ENCODE assay signal across 1 mouse cellular context in the genomic region with DNA sequence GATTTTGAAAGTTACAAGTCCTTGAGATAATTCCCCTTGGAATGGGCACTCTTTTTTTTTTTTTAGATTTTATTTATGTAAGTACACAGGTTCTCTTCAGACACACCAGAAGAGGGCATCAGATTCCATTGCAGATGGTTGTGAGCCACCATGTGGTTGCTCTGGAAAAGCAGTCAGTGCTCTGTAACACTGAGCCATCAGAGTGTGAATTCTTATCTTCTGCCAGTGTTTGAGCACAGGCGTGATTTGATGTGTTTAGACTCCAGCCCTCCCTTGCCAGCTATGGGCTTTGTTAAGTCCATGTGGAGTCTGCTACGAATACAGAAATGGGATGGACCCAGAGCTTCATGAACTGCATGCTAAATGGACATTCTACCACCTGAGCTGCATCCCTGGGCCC.
A peak's percentile ranks its signal among the peaks of the same experiment; 100 is the strongest.
TF ChIP-seq lines count a peak whose summit lies in the region.

No protein-coding gene starts in this region.

TF ChIP-seq in CH12.LX, 34 proteins besides CTCF, POLR2A, EP300 and RAD21:
- no peak for TF ChIP-seq IRF4 (IDR thresholded peaks at IDR 0.05; ENCODE audit: low read depth, low read length)
- no peak for TF ChIP-seq USF2 (conservative IDR thresholded peaks at IDR 0.05; ENCODE audit: low read depth, low read length)
- peak; percentile 72 for TF ChIP-seq ZNF384 (IDR thresholded peaks at IDR 0.05; ENCODE audit: low read depth, low read length)
- peak; percentile 68 for TF ChIP-seq MAX (IDR thresholded peaks at IDR 0.05; ENCODE audit: low read length)
- no peak for TF ChIP-seq UBTF (IDR thresholded peaks at IDR 0.05; ENCODE audit: low read depth, low read length)
- no peak; the same call in 1 of the 2 replicates for TF ChIP-seq HCFC1 (IDR thresholded peaks at IDR 0.05; ENCODE audit: low read depth, low read length)
- no peak for TF ChIP-seq MAZ (IDR thresholded peaks at IDR 0.05; ENCODE audit: low read depth, low read length)
- TF ChIP-seq MAFK (IDR thresholded peaks at IDR 0.05; ENCODE audit: insufficient replicate concordance, low read length), result no peak
- 0 out of 2 replicates have a peak, but pooled peaks have one; percentile 33 for TF ChIP-seq MEF2A (IDR thresholded peaks at IDR 0.05; ENCODE audit: borderline replicate concordance, low read depth, low read length)
- no peak for TF ChIP-seq CHD1 (IDR thresholded peaks at IDR 0.05; ENCODE audit: low read depth, low read length)
- peak; percentile 88 for TF ChIP-seq MYC (IDR thresholded peaks at IDR 0.05; ENCODE audit: low read depth, low read length)
- 0 out of 2 replicates have a peak, but pooled peaks have one; percentile 20 for TF ChIP-seq ELF1 (IDR thresholded peaks at IDR 0.05; ENCODE audit: low read depth, low read length)
- no peak for TF ChIP-seq E2F4 (IDR thresholded peaks at IDR 0.05; ENCODE audit: insufficient replicate concordance, low read depth, low read length)
- peak; percentile 13; the same call in 1 of the 2 replicates for TF ChIP-seq TCF12 (IDR thresholded peaks at IDR 0.05; ENCODE audit: low read depth, low read length)
- no peak for TF ChIP-seq USF1 (IDR thresholded peaks at IDR 0.05; ENCODE audit: low read depth, low read length)
- TF ChIP-seq MXI1 (IDR thresholded peaks at IDR 0.05; ENCODE audit: low read depth, low read length), result peak; percentile 32; the same call in 1 of the 2 replicates
- TF ChIP-seq SIN3A (IDR thresholded peaks at IDR 0.05; ENCODE audit: low read length), result 0 out of 2 replicates have a peak, but pooled peaks have one; percentile 68
- no peak for TF ChIP-seq ZKSCAN1 (IDR thresholded peaks at IDR 0.05; ENCODE audit: borderline replicate concordance, low read depth, low read length)
- TF ChIP-seq ZMIZ1 (IDR thresholded peaks at IDR 0.05; ENCODE audit: low read depth, low read length), result no peak
- no peak for TF ChIP-seq KAT2A (IDR thresholded peaks at IDR 0.05; ENCODE audit: insufficient replicate concordance, low read length)
